Mouse (Mus musculus): Measurements from ENCODE around the gene S100pbp. TPM values are rescaled to one million over a fixed set of nuclear protein-coding genes. Genes with fewer than 3 reads are reported as not detected.

Gene S100pbp
- polyA plus RNA-seq, 1 experiment from 2014 or later, result 30.7 TPM

GRCm38 (mm10) chr4:129112231-129112630 is 77.3 kb downstream of the S100pbp start:
- Histone ChIP-seq H3K27me3 (ENCODE audit: control insufficient read depth, insufficient read depth, low read length) (no peaks in the 10 kb centered on the region; the same call in 1 of the 2 replicates), H3K36me3 (ENCODE audit: control insufficient read depth, insufficient read depth, low read length) (no peaks in the 10 kb centered on the region), H3K9ac (ENCODE audit: low read length) (no peak overlapping the region), H3K9me3 (ENCODE audit: control insufficient read depth, low read length) (no peaks in the 10 kb centered on the region), H3K4me3 (ENCODE audit: low read depth, low read length) (no peak overlapping the region), H3K4me2 (ENCODE audit: low read depth, low read length, severe bottlenecking) (no peak overlapping the region), H3K4me1 (replicated peaks; ENCODE audit: control insufficient read depth, insufficient read depth, low read length) (peaks cover 11% of the 10 kb centered on the region; the same call in 1 of the 2 replicates), H3K27ac (ENCODE audit: low read depth, low read length) (no peak overlapping the region)
- DNase-seq (ENCODE audit: low spot score) (no peak), ATAC-seq (replicated peaks; ENCODE audit: low FRiP score) (no peak; the same call in 1 of the 2 replicates)
- WGBS, result 75% methylated on average over 13 of the region's 13 CpGs

- H3K4me3 ChIP-seq (ENCODE audit: low read depth, low read length), result no peak overlapping the region
- H3K9ac ChIP-seq (ENCODE audit: low read length), result no peak overlapping the region
- peaks cover under 1% of the 10 kb centered on the region; the same call in 1 of the 2 replicates for H3K27me3 ChIP-seq (ENCODE audit: control insufficient read depth, insufficient read depth, low read length)
- no peak overlapping the region for H3K27ac ChIP-seq (ENCODE audit: low read depth, low read length)
- H3K4me2 ChIP-seq (ENCODE audit: low read depth, low read length, severe bottlenecking), result no peak overlapping the region
- H3K4me1 ChIP-seq (replicated peaks; ENCODE audit: control insufficient read depth, insufficient read depth, low read length), result peaks cover 11% of the 10 kb centered on the region; the same call in 1 of the 2 replicates
- H3K9me3 ChIP-seq (ENCODE audit: control insufficient read depth, low read length), result no peaks in the 10 kb centered on the region
- 64% methylated on average over 11 of the region's 11 CpGs for WGBS
- no peak for ATAC-seq (replicated peaks; ENCODE audit: low FRiP score)
- no peak for DNase-seq (ENCODE audit: low spot score)
- no peaks in the 10 kb centered on the region for H3K36me3 ChIP-seq (ENCODE audit: control insufficient read depth, insufficient read depth, low read length)
Measured at GRCm38 (mm10) chr4:129111350-129111749, 78.2 kb downstream of the S100pbp start.

- no peaks in the 10 kb centered on the region for H3K36me3 ChIP-seq (ENCODE audit: control insufficient read depth, insufficient read depth, low read length)
- H3K9ac ChIP-seq (ENCODE audit: low read length), result no peak overlapping the region
- DNase-seq (ENCODE audit: low spot score), result no peak
- ATAC-seq (replicated peaks; ENCODE audit: low FRiP score), result no peak
- H3K27ac ChIP-seq (ENCODE audit: low read depth, low read length), result no peak overlapping the region
- WGBS, result 89% methylated on average over 6 of the region's 6 CpGs
- no peak overlapping the region for H3K4me3 ChIP-seq (ENCODE audit: low read depth, low read length)
- peaks cover 6% of the 10 kb centered on the region for H3K27me3 ChIP-seq (ENCODE audit: control insufficient read depth, insufficient read depth, low read length)
- H3K4me1 ChIP-seq (replicated peaks; ENCODE audit: control insufficient read depth, insufficient read depth, low read length), result peaks cover 11% of the 10 kb centered on the region; the same call in 1 of the 2 replicates
- H3K9me3 ChIP-seq (ENCODE audit: control insufficient read depth, low read length), result no peaks in the 10 kb centered on the region
- no peak overlapping the region for H3K4me2 ChIP-seq (ENCODE audit: low read depth, low read length, severe bottlenecking)
Measured at GRCm38 (mm10) chr4:129110804-129111203, 78.7 kb downstream of the S100pbp start.

- DNase-seq (ENCODE audit: low spot score) (no peak), ATAC-seq (replicated peaks; ENCODE audit: low FRiP score) (no peak)
- WGBS, result 87% methylated on average over 7 of the region's 7 CpGs
- H3K36me3 ChIP-seq (ENCODE audit: control insufficient read depth, insufficient read depth, low read length), result no peaks in the 10 kb centered on the region
- H3K4me2 ChIP-seq (ENCODE audit: low read depth, low read length, severe bottlenecking), result no peak overlapping the region
- no peak overlapping the region for H3K9ac ChIP-seq (ENCODE audit: low read length)
- no peak overlapping the region for H3K27ac ChIP-seq (ENCODE audit: low read depth, low read length)
- H3K4me1 ChIP-seq (replicated peaks; ENCODE audit: control insufficient read depth, insufficient read depth, low read length), result peaks cover 9% of the 10 kb centered on the region; the same call in 1 of the 2 replicates
- H3K27me3 ChIP-seq (ENCODE audit: control insufficient read depth, insufficient read depth, low read length), result peaks cover 25% of the 10 kb centered on the region
- H3K4me3 ChIP-seq (ENCODE audit: low read depth, low read length), result no peak overlapping the region
- no peaks in the 10 kb centered on the region for H3K9me3 ChIP-seq (ENCODE audit: control insufficient read depth, low read length)
Measured at GRCm38 (mm10) chr4:129108624-129109023, 80.9 kb downstream of the S100pbp start.

- Histone ChIP-seq H3K27ac (ENCODE audit: low read depth, low read length) (no peak overlapping the region), H3K27me3 (ENCODE audit: control insufficient read depth, insufficient read depth, low read length) (peaks cover 25% of the 10 kb centered on the region), H3K4me3 (ENCODE audit: low read depth, low read length) (no peak overlapping the region), H3K9me3 (ENCODE audit: control insufficient read depth, low read length) (no peaks in the 10 kb centered on the region), H3K4me1 (replicated peaks; ENCODE audit: control insufficient read depth, insufficient read depth, low read length) (peaks cover 5% of the 10 kb centered on the region; the same call in 1 of the 2 replicates), H3K9ac (ENCODE audit: low read length) (no peak overlapping the region), H3K4me2 (ENCODE audit: low read depth, low read length, severe bottlenecking) (no peak overlapping the region), H3K36me3 (ENCODE audit: control insufficient read depth, insufficient read depth, low read length) (no peaks in the 10 kb centered on the region)
- ATAC-seq (replicated peaks; ENCODE audit: low FRiP score) (no peak), DNase-seq (ENCODE audit: low spot score) (no peak)
- WGBS, result 72% methylated on average over 10 of the region's 10 CpGs
Measured at GRCm38 (mm10) chr4:129107348-129107899, 82.1 kb downstream of the S100pbp start.

- Histone ChIP-seq H3K4me3 (ENCODE audit: low read depth, low read length) (no peak overlapping the region), H3K4me1 (replicated peaks; ENCODE audit: control insufficient read depth, insufficient read depth, low read length) (peaks cover 5% of the 10 kb centered on the region; the same call in 1 of the 2 replicates), H3K27ac (ENCODE audit: low read depth, low read length) (no peak overlapping the region), H3K27me3 (ENCODE audit: control insufficient read depth, insufficient read depth, low read length) (peaks cover 25% of the 10 kb centered on the region), H3K9ac (ENCODE audit: low read length) (no peak overlapping the region), H3K36me3 (ENCODE audit: control insufficient read depth, insufficient read depth, low read length) (no peaks in the 10 kb centered on the region), H3K9me3 (ENCODE audit: control insufficient read depth, low read length) (no peaks in the 10 kb centered on the region), H3K4me2 (ENCODE audit: low read depth, low read length, severe bottlenecking) (no peak overlapping the region)
- WGBS, result 20% methylated on average over 9 of the region's 9 CpGs
- DNase-seq (ENCODE audit: low spot score) (no peak), ATAC-seq (replicated peaks; ENCODE audit: low FRiP score) (no peak)
Measured at GRCm38 (mm10) chr4:129106073-129106472, 83.5 kb downstream of the S100pbp start.

- peak; percentile 63 for DNase-seq (ENCODE audit: low spot score)
- Histone ChIP-seq H3K4me3 (ENCODE audit: low read depth, low read length) (peak within 1 kb of the TSS; percentile 19), H3K4me1 (replicated peaks; ENCODE audit: control insufficient read depth, insufficient read depth, low read length) (peaks cover 5% of the 10 kb centered on the region; the same call in 1 of the 2 replicates), H3K27ac (ENCODE audit: low read depth, low read length) (no peak within 1 kb of the TSS), H3K4me2 (ENCODE audit: low read depth, low read length, severe bottlenecking) (peak within 1 kb of the TSS; percentile 44), H3K36me3 (ENCODE audit: control insufficient read depth, insufficient read depth, low read length) (no peaks in the 10 kb centered on the region), H3K9ac (ENCODE audit: low read length) (peak within 1 kb of the TSS; percentile 12; the same call in 1 of the 2 replicates), H3K9me3 (ENCODE audit: control insufficient read depth, low read length) (no peaks in the 10 kb centered on the region), H3K27me3 (ENCODE audit: control insufficient read depth, insufficient read depth, low read length) (peaks cover 25% of the 10 kb centered on the region)
- 1% methylated on average over 40 of the region's 40 CpGs for WGBS
- 0 out of 2 replicates have a peak, but pooled peaks have one; percentile 27 for ATAC-seq (replicated peaks; ENCODE audit: low FRiP score)
Measured at GRCm38 (mm10) chr4:129105356-129105755, 84.2 kb downstream of the S100pbp start, which contains the start of gene Tmem54. Gene Tmem54 (plus strand): TSS chr4:129105548.

GRCm38 (mm10) chr4:129102133-129102829 is 87.2 kb downstream of the S100pbp start:
- H3K27ac ChIP-seq (ENCODE audit: low read depth, low read length), result no peak overlapping the region
- 85% methylated on average over 14 of the region's 14 CpGs for WGBS
- H3K9me3 ChIP-seq (ENCODE audit: control insufficient read depth, low read length), result no peaks in the 10 kb centered on the region
- ATAC-seq (replicated peaks; ENCODE audit: low FRiP score) (no peak), DNase-seq (ENCODE audit: low spot score) (no peak)
- no peak overlapping the region for H3K4me2 ChIP-seq (ENCODE audit: low read depth, low read length, severe bottlenecking)
- H3K27me3 ChIP-seq (ENCODE audit: control insufficient read depth, insufficient read depth, low read length), result peaks cover 25% of the 10 kb centered on the region
- no peak overlapping the region for H3K4me3 ChIP-seq (ENCODE audit: low read depth, low read length)
- H3K9ac ChIP-seq (ENCODE audit: low read length), result no peak overlapping the region
- no peaks in the 10 kb centered on the region for H3K36me3 ChIP-seq (ENCODE audit: control insufficient read depth, insufficient read depth, low read length)
- peaks cover 5% of the 10 kb centered on the region; the same call in 1 of the 2 replicates for H3K4me1 ChIP-seq (replicated peaks; ENCODE audit: control insufficient read depth, insufficient read depth, low read length)

All from forebrain, embryonic 11.5 days (tissue).